Mouse (Mus musculus) lung, adult 2 months (tissue): ENCODE data around the gene Pkd1l1.

Experiments
- CTCF ChIP-seq: fragments of 200-500 bp; IDR thresholded peaks from 2 replicates; pipeline ENCODE4 v1.5.1; 2011; ENCODE audit warnings: mild to moderate bottlenecking, low read length, control low read depth; ENCODE audit not compliant: insufficient read depth
- POLR2A ChIP-seq: fragments of 200-500 bp; IDR thresholded peaks from 2 replicates; pipeline ENCODE4 v1.6.1; 2011; ENCODE audit warnings: low read depth, mild to moderate bottlenecking, control low read depth, low read length, borderline replicate concordance; ENCODE audit errors: extremely low read depth

DNA sequence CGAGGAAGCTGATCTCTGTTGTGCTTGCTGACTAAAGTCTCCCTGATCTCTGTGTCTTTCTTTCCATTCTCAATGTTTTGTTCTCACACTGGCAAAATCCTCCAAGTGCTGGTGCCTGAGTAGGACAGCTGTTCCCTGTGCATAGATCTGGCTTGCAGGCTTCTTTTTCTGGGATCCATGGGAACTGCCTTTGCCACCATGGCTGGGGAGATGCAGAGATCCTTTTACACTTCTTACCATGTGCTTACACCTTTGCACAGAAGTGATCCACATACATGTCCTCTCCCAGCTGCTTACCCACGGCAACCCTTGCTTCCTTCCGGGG is 191.0 kb downstream of the Pkd1l1 start:
- TF ChIP-seq CTCF (no peak), POLR2A (no peak)
